Mouse (Mus musculus): ENCODE measurements around the gene Fbrsl1.

Fbrsl1 gene

DNA sequence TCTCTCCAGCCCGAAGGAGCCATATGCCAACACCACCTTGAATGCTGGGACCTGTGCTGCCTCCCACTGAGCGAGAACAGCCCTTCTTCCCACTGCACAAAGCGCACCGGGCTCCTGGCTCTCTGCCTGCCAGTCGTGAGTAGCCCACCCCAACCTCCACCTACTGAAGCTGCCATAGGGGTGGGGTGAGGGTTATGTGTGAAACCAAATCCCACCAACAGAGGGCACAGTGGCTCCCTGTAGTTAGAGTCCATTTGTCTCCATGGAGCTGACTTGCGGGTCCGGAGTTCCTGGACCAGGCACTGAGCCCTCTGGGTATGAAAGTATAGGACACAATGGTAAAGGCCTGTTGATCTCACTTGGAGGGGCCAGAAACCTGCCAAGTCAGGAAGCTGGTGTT lies 93.6 kb downstream of the Fbrsl1 start:
- peak; percentile 63 for DNase-seq

DNA sequence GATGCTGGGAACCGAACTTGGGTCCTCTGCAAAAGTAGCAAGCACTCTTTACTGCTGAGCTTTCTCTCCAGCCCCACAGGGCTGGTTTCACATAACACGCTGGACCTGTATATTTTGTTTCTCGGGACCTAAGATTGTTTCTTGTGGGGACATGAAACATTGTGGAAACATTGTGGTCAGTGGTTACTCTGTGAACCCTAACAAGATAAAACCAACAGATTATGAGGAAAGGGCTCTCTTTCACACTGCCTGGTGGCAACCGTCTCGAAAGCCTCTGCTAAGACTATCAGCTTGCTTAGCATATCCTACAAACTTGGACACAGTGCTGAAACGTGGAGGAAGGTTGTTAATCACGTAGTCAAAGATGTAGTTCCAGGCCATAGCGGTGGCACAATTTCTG lies 101.3 kb downstream of the Fbrsl1 start:
- no peak for DNase-seq

DNA sequence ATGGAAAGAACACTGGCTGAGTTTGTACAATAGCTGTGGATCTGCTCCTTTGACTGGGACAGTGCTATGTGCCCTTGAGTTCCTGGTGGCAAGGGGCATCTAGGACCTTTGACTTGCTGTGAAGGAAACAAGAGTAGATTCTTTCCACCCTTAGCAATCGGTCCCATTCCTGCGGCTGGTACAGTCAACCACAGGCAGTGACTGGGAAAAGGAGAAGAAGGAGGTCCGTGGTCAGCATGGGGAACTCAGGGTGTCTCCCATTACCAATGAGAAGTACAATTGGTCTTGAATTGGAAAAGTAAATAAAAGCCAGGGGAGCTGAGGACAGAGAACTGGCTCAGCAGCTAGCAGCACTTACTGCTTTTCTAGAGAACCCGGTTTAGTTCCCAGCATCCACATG lies 102.8 kb downstream of the Fbrsl1 start:
- no peak for DNase-seq

DNA sequence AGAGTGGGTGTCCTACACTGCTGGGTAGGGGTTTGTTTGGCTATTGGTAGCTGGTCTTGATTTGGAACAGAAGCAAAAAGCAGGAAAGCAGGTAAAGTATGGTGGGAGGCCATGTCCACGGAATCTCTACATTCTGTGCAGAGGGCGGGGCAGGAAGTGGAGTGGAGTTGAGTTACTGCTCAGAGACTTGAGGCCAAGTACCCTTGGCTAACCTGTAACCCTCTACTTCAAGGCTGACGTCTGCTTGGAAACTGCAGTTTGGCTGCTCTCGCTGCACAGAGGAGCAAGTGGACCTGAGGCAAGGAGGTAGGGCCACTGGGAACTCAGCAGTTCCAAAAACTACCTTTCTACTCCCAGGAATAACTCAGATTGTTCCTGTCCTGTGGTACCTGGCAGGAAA lies 103.8 kb downstream of the Fbrsl1 start, which contains the start of gene Lrcol1:
TSS of gene Lrcol1 (plus strand) at position 207 of the 400 bp plus-strand sequence.
- DNase-seq: peak; percentile 44

DNA sequence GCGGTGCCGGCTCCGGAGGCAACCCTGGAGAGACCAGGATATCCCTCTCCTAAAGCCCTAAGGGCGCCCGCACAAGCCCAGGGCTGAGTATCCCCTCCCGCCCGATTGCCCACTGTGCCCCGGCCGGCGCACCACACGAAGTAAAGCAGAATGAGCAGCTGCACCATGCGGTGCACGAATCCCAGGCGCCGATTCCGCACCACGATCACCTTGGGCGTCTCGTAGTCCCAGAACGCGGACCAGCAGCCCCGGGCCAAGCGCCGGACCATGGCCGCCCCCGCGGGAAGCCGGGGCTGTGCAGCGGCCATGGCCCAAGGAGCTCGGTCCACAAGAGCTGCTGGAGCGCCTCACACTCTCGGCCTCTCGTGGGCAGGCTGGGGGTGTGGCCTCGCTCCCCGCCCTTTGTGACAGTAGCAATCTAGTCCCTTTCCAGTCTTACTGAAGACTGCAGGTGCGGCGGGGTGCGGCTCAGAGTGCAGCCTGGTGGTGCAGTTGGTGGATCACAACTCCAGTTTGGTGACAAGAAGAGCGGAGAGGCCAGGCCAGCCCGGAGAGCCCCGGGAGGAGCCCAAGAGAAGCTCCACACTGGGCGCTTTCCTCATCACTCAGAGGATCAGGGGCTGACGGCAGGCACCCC lies 105.5 kb downstream of the Fbrsl1 start, which contains the start of gene P2rx2:
TSS of gene P2rx2 (minus strand) at position 565 of the 637 bp plus-strand sequence.
- DNase-seq: peak; percentile 66

DNA sequence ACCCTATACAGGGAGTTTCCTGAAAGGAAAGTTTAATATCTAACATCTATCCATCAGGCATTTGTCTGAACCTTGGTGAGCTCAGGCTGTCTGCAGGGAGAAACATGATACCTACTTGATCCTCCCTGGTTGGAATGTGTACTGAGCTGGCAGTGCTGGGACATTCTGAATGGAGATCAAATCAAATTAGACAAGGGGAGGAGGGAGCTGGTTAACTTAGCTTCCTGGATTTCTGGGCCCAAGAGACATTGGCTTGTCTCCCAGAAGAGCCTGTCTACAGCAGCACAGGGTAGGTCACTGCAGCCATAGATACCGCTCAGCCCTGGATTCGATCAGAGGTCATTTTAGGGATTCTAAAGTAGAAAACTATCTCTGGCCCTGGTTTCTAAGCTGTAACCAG lies 109.5 kb downstream of the Fbrsl1 start:
- DNase-seq: no peak

DNA sequence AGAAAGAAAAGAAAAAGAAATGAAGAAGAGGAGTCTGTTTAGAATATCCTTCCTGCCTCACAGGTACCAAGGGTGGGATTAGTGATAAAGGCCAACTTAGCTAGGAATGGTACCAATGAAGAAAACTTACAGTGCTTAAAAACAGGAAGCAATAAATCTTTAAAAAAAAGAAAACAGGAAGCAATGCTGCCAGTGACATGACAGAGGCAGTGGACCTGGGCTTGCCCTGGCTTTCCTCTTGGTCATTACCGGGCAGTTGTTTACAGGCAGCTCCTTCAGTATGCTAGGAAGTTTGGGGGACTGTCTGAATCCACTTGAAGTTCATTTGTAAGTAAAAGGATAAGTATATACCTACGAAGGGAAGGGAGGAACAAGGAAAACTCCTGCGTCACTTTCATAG lies 117.8 kb downstream of the Fbrsl1 start:
- no peak for DNase-seq

DNA sequence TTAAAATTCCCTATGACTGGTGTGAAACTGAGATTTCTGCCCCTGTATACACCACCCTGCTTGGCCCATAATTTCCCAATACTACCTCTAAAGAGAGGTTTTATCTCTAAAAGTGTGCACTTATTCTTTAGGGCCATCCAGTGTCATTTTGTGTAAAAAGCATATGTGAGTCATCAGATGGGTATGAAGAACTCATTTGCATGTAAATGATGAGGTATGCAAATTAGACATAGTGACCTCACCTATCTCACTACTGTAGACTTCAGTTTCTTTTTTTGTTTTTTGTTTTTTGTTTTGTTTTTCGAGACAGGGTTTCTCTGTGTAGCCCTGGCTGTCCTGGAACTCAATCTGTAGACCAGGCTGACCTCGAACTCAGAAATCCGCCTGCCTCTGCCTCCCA lies 135.2 kb downstream of the Fbrsl1 start:
- no peak for DNase-seq
